Mouse (Mus musculus): ENCODE results near the gene Osbpl5.
"Not testable (repeated sequence)": the region's sequence is repeated elsewhere in the genome, so short reads cannot be mapped to it uniquely, and the experiment has no call there.

DNA sequence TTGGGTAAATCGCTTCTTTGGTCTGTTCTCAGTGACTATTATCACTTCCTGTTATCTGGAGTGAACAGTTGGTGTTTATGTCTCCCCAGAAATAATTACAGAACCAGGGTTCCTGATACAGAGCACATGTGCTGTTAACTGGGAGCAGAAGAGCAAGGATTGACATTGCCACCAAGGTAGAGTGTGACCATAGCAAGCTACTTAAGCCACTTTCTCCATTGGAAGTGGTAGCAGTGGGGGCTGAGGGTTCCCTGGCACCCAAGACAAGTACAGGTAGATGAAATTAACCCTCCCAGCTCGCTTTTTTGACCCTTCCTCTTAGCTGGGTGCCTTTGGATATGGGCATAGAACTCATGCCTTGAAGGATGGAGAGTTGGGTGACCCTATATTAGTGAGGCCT is 75.9 kb downstream of the Osbpl5 start:
- TF ChIP-seq POLR2A (IDR thresholded peaks at IDR 0.05; ENCODE audit: control insufficient read depth, extremely low read depth, insufficient read depth, low read length, poor library complexity); CTCF (IDR thresholded peaks at IDR 0.05; ENCODE audit: borderline replicate concordance, control insufficient read depth, extremely low read depth, insufficient read depth, low read length, poor library complexity): not testable (repeated sequence)

All from thymus, adult 2 months (tissue).